Mouse (Mus musculus) central nervous system, embryonic 14 days (tissue): Measurements from ENCODE around the gene Syt15. TPM values are rescaled to one million over a fixed set of nuclear protein-coding genes. Genes with fewer than 3 reads are reported as not detected.

Source experiments
- polyA plus RNA-seq: library from polyadenylated mRNA; depleted of rRNA; stranded (reverse); fragments of >200 nt; gene quantifications from 2 replicates; pipeline ENCODE4 v1.2.3, GENCODE M21; 2012; rRNA removed

Syt15 gene
- polyA plus RNA-seq = 0.87 and 1.1 TPM in 2 replicates

DNA sequence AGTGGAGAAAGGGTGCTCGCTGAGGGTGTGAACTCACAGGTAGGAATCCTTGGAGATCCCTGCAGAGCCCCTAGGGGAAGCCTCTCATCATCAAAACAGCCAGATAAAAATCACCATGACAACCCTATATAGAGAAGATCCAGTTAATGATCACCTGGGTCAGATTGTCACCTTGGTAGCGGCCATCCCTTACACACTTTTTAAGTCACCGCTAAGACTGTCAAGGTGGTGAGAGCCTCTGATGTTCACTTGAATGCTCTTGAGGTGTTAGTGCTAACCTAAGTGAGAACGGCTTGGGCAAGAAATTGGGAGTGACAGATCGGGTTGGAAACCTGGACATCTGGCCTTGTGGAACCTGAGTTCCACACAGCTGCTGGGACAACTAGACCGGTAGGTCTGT is at the start of gene Syt15:
TSS of gene Syt15 (plus strand) at position 301 of the 400 bp plus-strand sequence.

DNA sequence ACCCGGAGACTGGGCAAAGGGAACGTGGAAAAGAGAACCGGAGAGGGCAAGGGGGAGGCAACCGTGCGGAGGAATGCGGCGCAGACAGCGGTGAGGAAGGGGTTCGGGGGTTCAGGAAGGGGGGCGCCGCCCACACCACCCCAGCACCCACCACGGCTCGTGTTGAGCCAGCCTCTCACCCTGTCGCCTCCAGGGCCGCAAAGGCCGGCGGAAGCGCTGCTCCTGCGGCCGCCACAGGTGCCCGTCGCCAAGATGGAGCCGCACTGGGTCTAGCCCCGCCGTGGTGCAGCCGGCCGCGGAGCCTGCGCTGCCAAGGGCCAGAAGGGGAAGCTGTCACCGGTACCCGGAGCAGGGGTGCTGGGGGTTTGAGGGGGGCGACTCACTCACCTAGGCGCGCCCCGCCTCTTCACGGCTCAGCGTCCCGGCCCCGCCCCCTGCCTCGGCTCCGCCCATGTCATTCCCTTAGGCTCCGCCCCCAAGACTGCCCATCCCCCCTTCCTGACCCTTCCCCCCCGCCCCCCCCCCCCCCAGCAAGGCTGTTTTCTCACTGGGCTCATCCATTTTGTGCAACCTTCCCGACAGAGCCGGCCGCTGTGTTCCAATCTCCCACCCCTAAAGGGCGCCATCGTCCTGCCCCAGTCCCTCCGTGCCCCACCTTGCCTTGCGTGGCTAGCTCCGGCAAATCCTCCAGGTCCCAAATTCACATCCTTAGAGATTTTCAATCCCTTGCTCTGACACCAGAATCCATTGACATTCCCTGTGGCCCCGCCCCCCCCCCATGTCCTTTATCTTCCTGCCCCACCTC is 18.0 kb upstream of the Syt15 start, which contains the start of gene Gprin2:
TSS of gene Gprin2 (minus strand) at position 423 of the 805 bp plus-strand sequence.

Other genes with a start within 250 kb of the Syt15 start
- gene Zfp488, start 240.8 kb upstream of the Syt15 start, polyA plus RNA-seq = 0.53 and 0.86 TPM in 2 replicates
- gene Gm30083, start 204.4 kb upstream of the Syt15 start, polyA plus RNA-seq = not detected in 2 replicates
- gene Gm5460, start 202.8 kb upstream of the Syt15 start, polyA plus RNA-seq = not detected in 2 replicates
- gene Antxrl, start 166.9 kb upstream of the Syt15 start, polyA plus RNA-seq = not detected in 2 replicates
- 0.07 and 2.8 TPM in 2 replicates for gene Anxa8, start 133.6 kb upstream of the Syt15 start, polyA plus RNA-seq
- not detected in 2 replicates for gene A630023A22Rik, start 116.8 kb upstream of the Syt15 start, polyA plus RNA-seq
- 0.04 and 0.09 TPM in 2 replicates for gene Npy4r, start 67.1 kb upstream of the Syt15 start, polyA plus RNA-seq
- gene Gprin2, start 17.9 kb upstream of the Syt15 start, polyA plus RNA-seq = 6.8 TPM in 2 replicates
- gene Shld2, start 90.9 kb downstream of the Syt15 start, polyA plus RNA-seq = 3.5 and 4.1 TPM in 2 replicates
- gene Glud1, start 91.1 kb downstream of the Syt15 start, polyA plus RNA-seq = 82.1 and 89.2 TPM in 2 replicates
- 1.3 TPM in 1 of 2 replicates, not detected in the other for gene Fam25c, start 135.8 kb downstream of the Syt15 start, polyA plus RNA-seq
- gene Sncg, start 155.2 kb downstream of the Syt15 start, polyA plus RNA-seq = 90.9 and 192 TPM in 2 replicates
- 3.3 and 4.0 TPM in 2 replicates for gene Mmrn2, start 155.9 kb downstream of the Syt15 start, polyA plus RNA-seq